Mouse (Mus musculus) heart, embryonic 14.5 days (tissue): Measurements from ENCODE around the gene Adamts18. TPM values are rescaled to one million over a fixed set of nuclear protein-coding genes. Genes with fewer than 3 reads are reported as not detected.

ENCODE experiments used
- ATAC-seq: fragments of 200-750 bp; cut with Nextera tagmentation; 2 replicates; pipeline ENCODE4 v1.8.0; 2017; ENCODE audit warnings: low read depth, moderate TSS enrichment; ENCODE audit not compliant: insufficient number of reproducible peaks, insufficient read depth, low FRiP score
- H3K27ac ChIP-seq, 2 experiments: fragments of 200-500 bp in 1 of 2; fragments of 300-500 bp in 1 of 2; sonication (generic) in 1 of 2; replicated peaks in 1 of 2; 2 replicates each; pipeline ENCODE4 v1.5.1; 2012 to 2014; ENCODE audit warnings: low read depth in 2 of 2, low read length in 2 of 2, control low read depth in 1 of 2, mild to moderate bottlenecking in 1 of 2, mixed read lengths in 1 of 2; ENCODE audit not compliant: control insufficient read depth in 1 of 2, insufficient read depth in 1 of 2
- H3K27me3 ChIP-seq: fragments of 300-500 bp; sonication (generic); 2 replicates; pipeline ENCODE4 v1.6.1; 2014; ENCODE audit warnings: mild to moderate bottlenecking, low read length, control low read depth; ENCODE audit not compliant: control insufficient read depth, insufficient read depth
- H3K36me3 ChIP-seq: fragments of 300-500 bp; sonication (generic); 2 replicates; pipeline ENCODE4 v1.6.1; 2014; ENCODE audit warnings: mild to moderate bottlenecking, control low read depth, low read length, mixed read lengths; ENCODE audit not compliant: control insufficient read depth, insufficient read depth
- H3K4me1 ChIP-seq, 2 experiments: fragments of 200-500 bp in 1 of 2; fragments of 300-500 bp in 1 of 2; sonication (generic) in 1 of 2; 2 replicates each; pipeline ENCODE4 v1.6.1; 2012 to 2014; ENCODE audit warnings: low read length in 2 of 2, control low read depth in 1 of 2, mixed read lengths in 1 of 2; ENCODE audit not compliant: control insufficient read depth in 2 of 2, insufficient read depth in 2 of 2
- H3K4me2 ChIP-seq: fragments of 300-500 bp; sonication (generic); 2 replicates; pipeline ENCODE4 v1.6.1; 2014; ENCODE audit warnings: mild to moderate bottlenecking, low read length
- H3K4me3 ChIP-seq, 2 experiments: fragments of 200-500 bp in 1 of 2; fragments of 300-500 bp in 1 of 2; sonication (generic) in 1 of 2; 2 replicates each; pipeline ENCODE4 v1.5.1; 2012 to 2014; ENCODE audit warnings: low read length in 2 of 2, mild to moderate bottlenecking in 2 of 2, control low read depth in 1 of 2, low read depth in 1 of 2, moderate library complexity in 1 of 2; ENCODE audit not compliant: control insufficient read depth in 1 of 2, insufficient read depth in 1 of 2
- H3K9ac ChIP-seq: fragments of 300-500 bp; sonication (generic); 2 replicates; pipeline ENCODE4 v1.6.1; 2014; ENCODE audit warnings: mild to moderate bottlenecking, low read length
- H3K9me3 ChIP-seq: fragments of 300-500 bp; sonication (generic); 2 replicates; pipeline ENCODE4 v1.6.1; 2016; ENCODE audit warnings: low read length, control low read depth; ENCODE audit not compliant: control insufficient read depth
- WGBS: fragments of 180-500 bp; shearing (Covaris S2); extraction: QIAGEN DNeasy Blood & Tissue Kit; methylation state at CpG from one replicate; pipeline ENCODE4 v1.1.7; 2014; 5-methylcytosine and 5-hydroxymethylcytosine counted together
- polyA plus RNA-seq: library from polyadenylated mRNA; unstranded; fragments of >200 nt; fragmentation: Nextera tagmentation; extraction: Ambion mirVana; gene quantifications from 2 replicates; pipeline ENCODE4 v1.2.1, GENCODE M21; 2014

Adamts18 gene
- polyA plus RNA-seq, 1 experiment from 2014 or later: 0.42 TPM

- 0 out of 2 replicates have a peak, but pooled peaks cover 4% of the 10 kb centered on the region for H3K27me3 ChIP-seq
- no peaks in the 10 kb centered on the region for H3K36me3 ChIP-seq
- H3K27ac ChIP-seq: no peak overlapping the region
- H3K4me1 ChIP-seq: no peaks in the 10 kb centered on the region
- H3K4me3 ChIP-seq: no peak overlapping the region
- ATAC-seq: no peak
- no peaks in the 10 kb centered on the region for H3K9me3 ChIP-seq
- WGBS: 75% methylated on average over 11 of the region's 11 CpGs
- H3K4me2 ChIP-seq: no peak overlapping the region
- no peak overlapping the region for H3K9ac ChIP-seq
Observed at GRCm38 (mm10) chr8:113656681-113657298, 191.7 kb downstream of the Adamts18 start.

DNA sequence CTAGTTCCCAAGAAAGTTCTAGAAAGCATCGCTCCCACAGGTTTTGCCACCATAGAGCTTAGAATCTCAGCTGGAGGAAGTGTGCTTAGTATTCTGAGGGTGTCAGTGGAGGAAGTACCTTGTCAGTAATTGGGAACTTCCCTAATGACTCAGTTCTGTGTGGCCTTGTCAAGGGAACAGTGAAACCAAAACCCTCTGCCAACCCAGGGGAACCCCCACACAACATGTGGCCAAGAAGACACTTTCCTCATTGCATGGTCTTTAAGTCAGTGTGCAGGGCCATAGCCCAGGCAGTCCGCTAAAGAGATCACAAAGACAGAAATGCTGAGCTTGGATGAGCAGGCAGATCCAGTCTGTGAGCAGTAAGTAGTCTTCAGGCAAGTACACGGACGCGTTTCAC is 192.4 kb downstream of the Adamts18 start:
- Histone ChIP-seq H3K27ac (no peak overlapping the region), H3K4me2 (no peak overlapping the region), H3K4me1 (no peaks in the 10 kb centered on the region), H3K36me3 (no peaks in the 10 kb centered on the region), H3K4me3 (no peak overlapping the region), H3K9me3 (no peaks in the 10 kb centered on the region), H3K27me3 (0 out of 2 replicates have a peak, but pooled peaks cover 4% of the 10 kb centered on the region), H3K9ac (no peak overlapping the region)
- WGBS: 85% methylated on average over 5 of the region's 5 CpGs
- no peak for ATAC-seq

DNA sequence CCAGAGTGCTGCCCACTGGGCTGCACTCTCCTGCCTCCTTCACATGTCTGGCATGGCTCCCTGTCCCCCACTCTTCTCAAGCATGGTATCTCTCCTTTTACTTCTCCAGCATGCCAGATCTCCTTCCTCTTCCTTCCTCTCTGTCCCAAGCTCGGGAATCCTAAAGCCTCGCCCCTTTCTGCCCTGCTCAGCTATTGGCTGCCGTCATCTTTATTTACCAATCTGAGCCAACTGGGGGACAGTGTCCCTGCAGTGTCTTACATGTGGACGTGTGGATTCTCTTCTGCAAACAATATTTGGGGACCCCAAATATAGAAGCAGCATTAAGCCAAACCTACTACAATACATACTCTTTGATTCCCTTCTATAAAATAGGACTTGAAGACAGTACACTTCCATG is 195.4 kb downstream of the Adamts18 start:
- no peak overlapping the region for H3K9ac ChIP-seq
- H3K9me3 ChIP-seq: no peaks in the 10 kb centered on the region
- no peak for ATAC-seq

DNA sequence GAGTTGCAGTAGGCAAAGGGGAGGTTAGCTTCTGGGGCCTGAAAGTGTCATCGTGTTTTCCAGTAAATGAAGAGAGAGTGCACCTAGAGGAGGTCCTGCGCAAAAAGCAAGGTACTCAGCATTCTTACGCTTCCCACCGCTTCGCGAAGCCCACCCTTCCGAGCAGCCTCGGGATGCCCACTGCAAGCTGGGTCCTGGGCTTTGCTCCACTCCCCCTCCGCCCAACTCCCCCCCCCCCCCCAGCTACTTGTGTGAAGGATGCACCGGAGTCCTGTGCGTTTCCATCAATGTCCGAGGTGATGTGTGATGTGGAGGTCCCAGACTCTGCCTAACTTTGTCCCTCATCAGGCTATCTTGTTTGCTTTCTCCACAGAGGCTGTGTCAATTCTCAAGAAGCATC is 196.1 kb downstream of the Adamts18 start:
- 79% methylated on average over 12 of the region's 12 CpGs for WGBS
- H3K27ac ChIP-seq: no peak overlapping the region
- H3K4me3 ChIP-seq: no peak overlapping the region
- ATAC-seq: no peak
- no peaks in the 10 kb centered on the region for H3K4me1 ChIP-seq
- no peaks in the 10 kb centered on the region for H3K36me3 ChIP-seq
- H3K4me2 ChIP-seq: no peak overlapping the region
- no peaks in the 10 kb centered on the region for H3K9me3 ChIP-seq
- no peak overlapping the region for H3K9ac ChIP-seq
- 0 out of 2 replicates have a peak, but pooled peaks cover 4% of the 10 kb centered on the region for H3K27me3 ChIP-seq

More for the DNA sequence above, 195.4 kb downstream of the Adamts18 start:
- Histone ChIP-seq H3K36me3 (no peaks in the 10 kb centered on the region), H3K4me1 (no peaks in the 10 kb centered on the region), H3K27ac (no peak overlapping the region), H3K4me3 (no peak overlapping the region), H3K4me2 (no peak overlapping the region), H3K27me3 (0 out of 2 replicates have a peak, but pooled peaks cover 4% of the 10 kb centered on the region)
- WGBS: 44% methylated on average over 4 of the region's 4 CpGs

Other genes starting within 250 kb of the Adamts18 start
- 4.5 and 5.1 TPM in 2 replicates for gene Mon1b, start 213.2 kb downstream of the Adamts18 start, polyA plus RNA-seq
- not detected in 2 replicates for gene Syce1l, start 205.5 kb downstream of the Adamts18 start, polyA plus RNA-seq